Mouse (Mus musculus) neutrophil, adult 5-6 weeks (primary cell): ENCODE measurements around the gene Gpx8. TPM values are rescaled to one million over a fixed set of nuclear protein-coding genes. Genes with fewer than 3 reads are reported as not detected.
A peak's percentile ranks its signal among the peaks of the same experiment; 100 is the strongest.

ENCODE experiments used
- ATAC-seq: fragments of 151-379, 151-347 bp; 2 replicates; pipeline ENCODE4 v1.8.0; 2017; ENCODE audit warnings: mild to moderate bottlenecking, moderate TSS enrichment; ENCODE audit not compliant: insufficient number of reproducible peaks, poor library complexity, low FRiP score, severe bottlenecking; ENCODE audit errors: extremely low read depth
- total RNA-seq: library from RNA; stranded (forward); fragments of 200-1000 nt; gene quantifications from 2 replicates; pipeline ENCODE4 v1.2.3, GENCODE M21; 2017

Gene Gpx8
- total RNA-seq, 1 experiment from 2014 or later: not detected

DNA sequence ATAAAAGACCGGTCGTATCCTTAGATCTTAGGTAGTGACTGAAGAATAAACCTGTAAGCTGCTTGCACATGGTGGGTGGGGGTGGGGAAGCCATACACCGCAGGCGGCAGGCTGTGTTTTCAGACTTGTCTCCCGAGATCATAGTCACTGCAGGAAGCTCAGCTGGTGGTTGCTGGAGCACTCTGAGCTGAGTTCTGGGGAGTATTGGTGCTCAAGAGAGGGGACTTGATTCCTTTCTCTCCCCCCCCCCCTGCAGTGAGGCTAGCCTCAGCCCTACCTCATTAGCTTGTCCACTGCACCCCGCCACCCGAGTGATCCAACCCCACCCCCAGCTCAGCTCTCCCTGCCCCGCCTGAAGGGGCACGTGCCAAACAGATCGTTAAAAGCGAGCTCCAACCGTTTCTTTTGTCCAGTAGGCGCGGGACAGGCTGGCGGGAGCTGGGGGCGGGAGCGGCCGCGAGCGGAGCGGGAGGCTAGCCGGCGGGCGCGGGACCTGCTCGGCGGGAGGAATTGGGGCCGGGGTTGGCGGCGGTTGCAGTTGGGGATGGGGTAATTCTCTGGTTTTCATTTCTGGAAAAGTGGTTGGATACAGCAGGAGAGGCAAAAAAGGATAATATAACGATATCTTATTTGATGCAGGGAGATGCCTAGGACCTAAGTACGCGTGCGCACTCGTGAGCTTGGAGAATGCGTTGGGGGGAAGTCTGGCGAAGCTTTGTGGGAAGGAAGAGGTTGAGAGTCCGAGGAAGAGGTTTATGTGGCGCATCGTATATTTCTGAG lies 14.2 kb downstream of the Gpx8 start:
- ATAC-seq: no peak

GRCm38 (mm10) chr13:113031351-113031750 lies 14.9 kb downstream of the Gpx8 start:
- no peak for ATAC-seq

DNA sequence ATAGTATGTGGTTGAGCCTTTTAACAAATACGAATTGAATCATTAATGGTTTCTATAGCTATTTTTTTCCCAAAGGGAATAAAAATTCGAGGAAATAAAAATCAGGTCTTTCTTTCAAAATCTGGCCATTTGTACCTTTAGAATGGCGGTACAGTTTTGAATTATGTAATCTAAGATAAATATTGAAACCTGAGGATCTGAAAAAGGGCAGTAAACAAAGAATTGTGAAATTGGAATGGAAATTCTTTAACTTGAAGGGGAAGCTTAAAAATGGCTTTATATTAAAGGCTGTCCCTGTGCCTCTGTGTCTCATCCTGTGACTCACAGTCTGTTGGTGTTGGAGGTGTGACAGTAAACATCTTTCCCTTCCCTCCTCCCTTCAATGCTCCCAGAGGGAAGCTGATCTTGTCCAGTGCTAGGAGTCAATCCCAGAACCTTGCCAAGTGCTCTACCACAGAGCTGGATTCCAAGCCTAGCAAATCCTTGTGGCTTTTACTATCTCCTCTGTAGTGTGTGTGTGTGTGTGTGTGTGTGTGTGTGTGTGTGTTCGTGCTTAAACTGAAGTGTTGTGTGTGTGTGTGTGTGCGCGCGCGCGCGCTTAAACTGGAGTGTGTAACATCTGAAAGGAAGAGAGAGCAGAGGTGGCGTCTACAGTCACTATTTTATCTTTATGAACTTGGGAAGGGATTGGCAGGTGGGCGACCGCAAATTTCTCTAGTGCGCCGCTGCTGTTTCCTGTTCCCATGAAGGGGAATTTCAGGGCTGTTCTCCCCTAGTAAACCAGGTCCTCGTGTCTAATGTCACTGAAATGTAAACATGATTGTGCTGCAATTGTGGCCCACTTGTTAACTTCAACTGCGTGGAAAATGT lies 22.7 kb downstream of the Gpx8 start:
- no peak for ATAC-seq

GRCm38 (mm10) chr13:113022467-113022866 lies 23.7 kb downstream of the Gpx8 start:
- ATAC-seq: no peak

GRCm38 (mm10) chr13:113021521-113021920 lies 24.7 kb downstream of the Gpx8 start:
- no peak for ATAC-seq

DNA sequence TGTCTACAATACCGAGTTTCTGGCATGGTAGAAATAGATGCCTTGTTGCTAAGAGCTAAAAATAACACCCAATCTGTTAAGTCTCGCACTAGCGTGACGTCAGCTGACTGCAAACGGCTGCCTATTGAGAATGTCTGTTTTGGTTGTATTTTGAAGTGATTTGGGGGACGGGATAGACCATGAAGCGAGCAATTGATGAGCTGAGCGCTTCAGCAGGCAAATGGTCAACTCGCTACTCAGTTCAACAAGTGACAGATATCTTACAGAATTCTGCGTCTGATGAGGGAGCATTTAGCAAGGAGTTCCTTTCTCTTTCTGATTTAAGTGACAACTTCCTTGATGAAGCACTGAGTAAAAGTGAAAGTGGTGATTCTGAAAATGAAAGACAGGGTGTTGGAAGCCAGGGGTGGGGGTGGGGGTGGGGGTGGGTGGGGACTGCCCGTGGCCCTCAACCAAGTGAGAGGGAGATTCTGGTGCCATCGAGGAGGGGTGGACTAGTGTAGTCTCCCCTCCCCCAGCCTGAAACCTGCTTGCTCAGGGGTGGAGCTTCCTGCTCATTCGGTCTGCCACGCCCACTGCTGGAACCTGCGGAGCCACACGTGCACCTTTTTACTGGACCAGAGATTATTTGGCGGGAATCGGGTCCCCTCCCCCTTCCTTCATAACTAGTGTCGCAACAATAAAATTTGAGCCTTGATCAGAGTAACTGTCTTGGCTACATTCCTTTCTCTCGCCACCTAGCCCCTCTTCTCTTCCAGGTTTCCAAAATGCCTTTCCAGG lies 32.8 kb downstream of the Gpx8 start:
- peak; percentile 71 for ATAC-seq

GRCm38 (mm10) chr13:113012683-113013082 lies 33.5 kb downstream of the Gpx8 start:
- ATAC-seq: no peak

- ATAC-seq: no peak
Measured at GRCm38 (mm10) chr13:113000576-113001318, 45.5 kb downstream of the Gpx8 start.

GRCm38 (mm10) chr13:113000090-113000489 lies 46.1 kb downstream of the Gpx8 start:
- no peak for ATAC-seq

DNA sequence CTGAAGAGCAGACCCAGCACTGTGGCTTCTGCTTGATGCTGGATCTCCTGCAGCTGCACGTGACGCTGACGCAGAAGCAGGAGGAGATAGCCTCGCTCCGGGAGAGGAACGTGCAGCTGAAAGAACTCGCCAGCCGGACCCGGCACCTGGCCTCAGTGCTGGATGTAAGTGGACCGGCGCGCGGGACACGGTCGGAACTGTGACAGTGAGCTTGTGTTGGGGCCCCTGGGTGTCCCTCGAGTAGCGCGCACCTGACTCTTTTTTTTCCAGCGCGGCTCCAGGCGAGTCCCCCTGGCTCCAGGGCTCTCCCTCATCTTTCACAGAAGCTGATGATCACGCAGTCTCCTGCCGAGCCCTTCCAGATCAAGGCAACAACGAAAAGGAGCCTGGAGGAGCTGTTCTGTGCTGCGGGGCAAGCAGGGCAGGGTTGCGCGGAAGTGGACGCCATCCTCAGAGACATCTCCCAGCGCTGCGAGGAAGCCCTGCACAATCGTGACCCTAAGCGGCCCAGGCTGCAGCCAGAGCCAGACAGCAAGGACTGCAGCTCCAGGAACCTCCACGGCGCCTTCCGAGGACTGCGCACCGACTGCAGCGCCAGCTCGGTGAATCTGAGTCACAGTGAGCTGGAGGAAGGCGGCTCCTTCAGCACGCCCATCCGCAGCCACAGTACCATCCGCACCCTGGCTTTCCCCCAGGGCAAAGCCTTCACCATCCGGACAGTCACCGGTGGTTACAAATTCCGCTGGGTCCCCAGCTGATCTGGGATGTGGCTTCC lies 47.6 kb downstream of the Gpx8 start:
- ATAC-seq: no peak

DNA sequence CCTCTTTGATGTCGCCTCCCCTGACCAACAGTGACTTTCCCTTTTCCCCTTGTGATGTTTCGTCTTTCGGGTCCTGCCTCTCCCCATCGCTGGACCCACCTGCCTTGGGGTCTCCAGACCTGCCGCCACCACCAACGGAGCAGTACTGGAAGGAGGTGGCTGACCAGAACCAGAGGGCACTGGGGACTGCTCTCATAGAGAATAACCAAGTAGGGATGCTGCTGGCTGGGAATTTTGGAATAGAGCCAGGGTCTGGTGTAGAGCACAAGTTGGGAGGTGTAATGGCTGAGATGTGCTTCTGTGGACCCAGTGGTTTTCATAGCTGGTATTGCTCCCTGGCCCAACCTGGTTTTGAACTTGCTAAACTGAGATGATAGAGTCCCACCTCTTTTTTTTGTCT lies 48.8 kb downstream of the Gpx8 start:
- no peak for ATAC-seq

DNA sequence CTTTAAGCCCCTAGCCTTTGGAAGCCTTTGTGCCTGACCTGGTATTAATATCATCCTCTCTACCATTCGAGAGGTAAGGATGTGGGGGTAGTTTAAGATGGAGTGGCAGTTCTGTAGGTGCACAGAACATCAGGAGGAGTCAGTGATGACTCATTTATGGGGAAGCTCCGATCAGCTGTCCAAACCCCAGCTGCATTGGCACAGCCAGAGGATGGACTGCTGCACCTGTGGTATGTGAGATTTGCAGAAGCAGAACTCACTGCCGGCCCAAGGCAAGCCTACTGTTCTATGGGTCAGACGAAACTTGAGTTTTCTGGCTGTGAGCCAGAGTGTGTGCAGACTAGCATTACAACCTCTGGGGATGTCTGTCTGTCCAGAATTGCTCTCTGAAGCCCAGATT lies 49.8 kb downstream of the Gpx8 start:
- no peak for ATAC-seq

- peak; percentile 82 for ATAC-seq
Measured at GRCm38 (mm10) chr13:112994191-112994590, 52.0 kb downstream of the Gpx8 start.

DNA sequence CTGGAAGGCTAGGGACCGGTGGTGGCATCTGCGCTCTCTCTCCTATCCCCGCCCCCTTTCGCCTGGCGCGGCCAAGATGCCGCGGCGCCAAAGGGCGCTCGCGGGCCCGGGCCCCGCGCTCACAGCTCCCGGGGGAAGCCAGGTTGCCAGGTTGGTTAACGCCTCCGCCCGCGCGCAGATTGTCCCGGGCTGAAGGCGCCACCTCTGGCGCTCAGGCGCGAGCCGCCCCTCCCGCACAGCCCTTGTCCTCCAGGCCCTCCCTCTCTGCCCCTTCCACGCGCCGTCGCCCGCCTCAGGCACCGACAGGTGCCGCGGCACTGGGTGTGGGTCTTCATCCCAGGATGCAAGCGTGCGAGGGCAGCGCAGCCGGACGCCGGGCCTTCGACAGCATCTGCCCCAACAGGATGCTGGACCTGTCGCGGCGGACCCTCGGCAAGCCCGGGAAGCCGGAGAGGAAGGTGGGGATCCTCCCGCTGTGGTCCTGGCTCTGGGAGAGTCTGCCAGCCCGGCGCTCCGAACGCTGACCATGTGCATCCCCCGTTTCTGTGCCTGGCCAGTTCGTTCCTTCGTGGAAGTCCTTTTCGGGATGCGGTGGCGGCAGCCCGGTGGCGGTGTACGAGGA lies 52.6 kb downstream of the Gpx8 start, which contains the start of gene Mcidas:
Mcidas (plus strand) TSS at position 315 of the 622 bp plus-strand sequence.
- ATAC-seq: no peak
